Mouse (Mus musculus): ENCODE measurements around the gene Arhgap17.

Arhgap17 gene

GRCm38 (mm10) chr7:123369759-123370481 lies at the start of gene Arhgap17, which contains the start of gene Lcmt1:
Gene Arhgap17 (minus strand): TSS chr7:123369915.
Gene Lcmt1 (plus strand): TSS chr7:123369784.
- TF ChIP-seq GATA4 (IDR thresholded peaks at IDR 0.05; ENCODE audit: insufficient replicate concordance, low read length), result no peak

GRCm38 (mm10) chr7:123417661-123418060 lies 47.9 kb upstream of the Arhgap17 start:
- TF ChIP-seq GATA4 (IDR thresholded peaks at IDR 0.05; ENCODE audit: insufficient replicate concordance, low read length), result no peak

GRCm38 (mm10) chr7:123416803-123417202 lies 47.1 kb upstream of the Arhgap17 start:
- TF ChIP-seq GATA4 (IDR thresholded peaks at IDR 0.05; ENCODE audit: insufficient replicate concordance, low read length), result no peak

GRCm38 (mm10) chr7:123412143-123412542 lies 42.4 kb upstream of the Arhgap17 start:
- TF ChIP-seq GATA4 (IDR thresholded peaks at IDR 0.05; ENCODE audit: insufficient replicate concordance, low read length), result no peak

- no peak for TF ChIP-seq GATA4 (IDR thresholded peaks at IDR 0.05; ENCODE audit: insufficient replicate concordance, low read length)
These were observed 41.4 kb upstream of the Arhgap17 start for GRCm38 (mm10) chr7:123411109-123411508.

GRCm38 (mm10) chr7:123410502-123410901 lies 40.8 kb upstream of the Arhgap17 start:
- no peak for TF ChIP-seq GATA4 (IDR thresholded peaks at IDR 0.05; ENCODE audit: insufficient replicate concordance, low read length)

- no peak for TF ChIP-seq GATA4 (IDR thresholded peaks at IDR 0.05; ENCODE audit: insufficient replicate concordance, low read length)
These were observed 37.3 kb upstream of the Arhgap17 start for GRCm38 (mm10) chr7:123406988-123407387.

GRCm38 (mm10) chr7:123405619-123406018 lies 35.9 kb upstream of the Arhgap17 start:
- peak; percentile 58; the same call in 1 of the 2 replicates for TF ChIP-seq GATA4 (IDR thresholded peaks at IDR 0.05; ENCODE audit: insufficient replicate concordance, low read length)

GRCm38 (mm10) chr7:123404198-123404597 lies 34.5 kb upstream of the Arhgap17 start:
- TF ChIP-seq GATA4 (IDR thresholded peaks at IDR 0.05; ENCODE audit: insufficient replicate concordance, low read length), result no peak

GRCm38 (mm10) chr7:123401121-123401520 lies 31.4 kb upstream of the Arhgap17 start:
- TF ChIP-seq GATA4 (IDR thresholded peaks at IDR 0.05; ENCODE audit: insufficient replicate concordance, low read length), result no peak

- TF ChIP-seq GATA4 (IDR thresholded peaks at IDR 0.05; ENCODE audit: insufficient replicate concordance, low read length), result no peak
These were observed 29.6 kb upstream of the Arhgap17 start for GRCm38 (mm10) chr7:123399286-123399685.

- no peak for TF ChIP-seq GATA4 (IDR thresholded peaks at IDR 0.05; ENCODE audit: insufficient replicate concordance, low read length)
These were observed 29.1 kb upstream of the Arhgap17 start for GRCm38 (mm10) chr7:123398828-123399227.

- TF ChIP-seq GATA4 (IDR thresholded peaks at IDR 0.05; ENCODE audit: insufficient replicate concordance, low read length), result no peak
These were observed 28.2 kb upstream of the Arhgap17 start for GRCm38 (mm10) chr7:123397931-123398330.

GRCm38 (mm10) chr7:123397369-123397768 lies 27.7 kb upstream of the Arhgap17 start:
- TF ChIP-seq GATA4 (IDR thresholded peaks at IDR 0.05; ENCODE audit: insufficient replicate concordance, low read length), result no peak

GRCm38 (mm10) chr7:123396900-123397299 lies 27.2 kb upstream of the Arhgap17 start:
- TF ChIP-seq GATA4 (IDR thresholded peaks at IDR 0.05; ENCODE audit: insufficient replicate concordance, low read length), result no peak

- no peak for TF ChIP-seq GATA4 (IDR thresholded peaks at IDR 0.05; ENCODE audit: insufficient replicate concordance, low read length)
These were observed 24.6 kb upstream of the Arhgap17 start for GRCm38 (mm10) chr7:123394271-123394670.
